Mouse (Mus musculus) C2C12 (cell line): ENCODE measurements around the gene Ufsp1. TPM values are rescaled to one million over a fixed set of nuclear protein-coding genes. Genes with fewer than 3 reads are reported as not detected.
A peak's percentile ranks its signal among the peaks of the same experiment; 100 is the strongest.

Source experiments
- H3K27me3 ChIP-seq: one replicate; pipeline ENCODE4 v1.6.1; 2011; ENCODE audit not compliant: control insufficient read depth, insufficient read depth, insufficient read length
- H3K36me3 ChIP-seq: one replicate; pipeline ENCODE4 v1.6.1; 2011; ENCODE audit not compliant: control insufficient read depth, insufficient read depth
- H3K4me3 ChIP-seq: one replicate; pipeline ENCODE4 v1.5.1; 2011; ENCODE audit warnings: mild to moderate bottlenecking, control low read depth; ENCODE audit not compliant: poor library complexity, insufficient read depth, severe bottlenecking
- H3K79me2 ChIP-seq: one replicate; pipeline ENCODE4 v1.6.1; 2011; ENCODE audit not compliant: control insufficient read depth, insufficient read depth
- H3K79me3 ChIP-seq: one replicate; pipeline ENCODE4 v1.6.1; 2011; ENCODE audit warnings: low read depth, control low read depth
- H3ac ChIP-seq: one replicate; pipeline ENCODE3; 2011; ENCODE audit warnings: low read depth; ENCODE audit not compliant: control insufficient read depth, insufficient read length
- CEBPB ChIP-seq: IDR thresholded peaks from one replicate; pipeline ENCODE4 v1.6.1; 2011; ENCODE audit warnings: low read depth, mild to moderate bottlenecking, control low read depth, moderate library complexity
- CTCF ChIP-seq: IDR thresholded peaks from one replicate; pipeline ENCODE4 v1.5.1; 2011; ENCODE audit not compliant: control insufficient read depth, insufficient read depth, insufficient read length
- FOSL1 ChIP-seq: IDR thresholded peaks from one replicate; pipeline ENCODE4 v1.8.0; 2011; ENCODE audit warnings: mild to moderate bottlenecking, low read length; ENCODE audit not compliant: poor library complexity, insufficient read depth, severe bottlenecking
- MAX ChIP-seq: IDR thresholded peaks from one replicate; pipeline ENCODE4 v1.6.1; 2011; ENCODE audit warnings: mild to moderate bottlenecking, control low read depth
- MYOD1 ChIP-seq: IDR thresholded peaks from one replicate; pipeline ENCODE4 v1.6.1; 2011; ENCODE audit warnings: low read depth; ENCODE audit not compliant: control insufficient read depth, insufficient read length
- MYOG ChIP-seq: IDR thresholded peaks from one replicate; pipeline ENCODE4 v1.6.1; 2011; ENCODE audit not compliant: control insufficient read depth, insufficient read length; ENCODE audit errors: extremely low read depth
- USF1 ChIP-seq: IDR thresholded peaks from one replicate; pipeline ENCODE4 v1.6.1; 2011; ENCODE audit warnings: low read depth, mild to moderate bottlenecking, control low read depth, moderate library complexity
- polyA plus RNA-seq: library from polyadenylated mRNA; unstranded; fragments of >200 nt; fragmentation: generic; extraction: Trizol; gene quantifications from one replicate; pipeline ENCODE4 v1.2.1, GENCODE M21; 2012; ENCODE audit warnings: missing spikeins

Ufsp1 gene
- polyA plus RNA-seq, 1 experiment: 10.6 TPM

DNA sequence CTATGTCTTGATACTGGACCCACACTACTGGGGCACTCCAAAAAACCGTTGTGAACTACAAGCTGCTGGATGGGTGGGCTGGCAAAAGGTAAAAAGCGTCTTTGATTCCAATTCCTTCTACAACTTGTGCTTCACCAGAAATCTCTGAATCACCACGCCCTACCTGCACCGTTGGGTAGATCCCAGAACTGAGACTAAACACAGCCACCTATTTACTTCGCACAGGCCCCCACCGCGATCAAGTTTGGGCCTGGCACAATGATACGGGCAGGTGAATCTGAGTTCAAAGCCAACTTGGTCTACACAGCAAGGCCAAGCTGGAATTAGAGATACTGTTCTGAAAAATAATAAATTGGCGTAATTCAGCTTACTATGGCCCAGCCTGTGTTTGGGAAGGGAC lies 867 bp downstream of the Ufsp1 start:
- TF ChIP-seq FOSL1: no peak
- TF ChIP-seq MYOD1: no peak
- no peak for TF ChIP-seq MAX
- no peak for TF ChIP-seq USF1
- TF ChIP-seq MYOG: no peak
- TF ChIP-seq CEBPB: no peak
- TF ChIP-seq CTCF: no peak
- Histone ChIP-seq H3K79me3 (peaks cover 1% of the 10 kb centered on the region), H3K36me3 (peaks cover 53% of the 10 kb centered on the region), H3K27me3 (no peaks in the 10 kb centered on the region), H3ac (peak overlapping the region; percentile 66), H3K4me3 (peak overlapping the region; percentile 41), H3K79me2 (no peaks in the 10 kb centered on the region)

DNA sequence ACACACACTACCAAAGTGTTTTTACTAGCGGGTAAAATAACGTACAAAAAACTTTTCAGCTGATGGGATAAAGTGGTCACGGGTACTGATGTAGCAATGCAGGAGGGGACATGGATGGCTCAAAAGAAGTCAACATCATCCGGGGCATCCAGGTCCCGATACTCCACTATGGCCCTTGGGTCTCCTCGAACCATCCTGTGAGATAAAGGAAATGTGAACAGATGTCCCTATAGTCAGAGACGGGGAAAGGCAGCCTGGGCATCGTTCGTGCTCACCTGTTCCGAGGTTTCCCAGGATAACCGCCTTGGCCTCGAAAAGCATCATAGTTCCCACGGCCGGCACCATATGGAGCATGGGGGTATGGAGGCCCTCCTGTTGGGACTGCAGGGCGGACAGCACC lies 1.3 kb downstream of the Ufsp1 start:
- TF ChIP-seq MYOD1 (no peak), CEBPB (no peak), MYOG (no peak), FOSL1 (no peak), MAX (no peak), USF1 (no peak), CTCF (no peak)
- Histone ChIP-seq H3ac (no peak overlapping the region), H3K27me3 (no peaks in the 10 kb centered on the region), H3K4me3 (no peak overlapping the region), H3K79me2 (no peaks in the 10 kb centered on the region), H3K79me3 (peaks cover 4% of the 10 kb centered on the region), H3K36me3 (peaks cover 57% of the 10 kb centered on the region)

DNA sequence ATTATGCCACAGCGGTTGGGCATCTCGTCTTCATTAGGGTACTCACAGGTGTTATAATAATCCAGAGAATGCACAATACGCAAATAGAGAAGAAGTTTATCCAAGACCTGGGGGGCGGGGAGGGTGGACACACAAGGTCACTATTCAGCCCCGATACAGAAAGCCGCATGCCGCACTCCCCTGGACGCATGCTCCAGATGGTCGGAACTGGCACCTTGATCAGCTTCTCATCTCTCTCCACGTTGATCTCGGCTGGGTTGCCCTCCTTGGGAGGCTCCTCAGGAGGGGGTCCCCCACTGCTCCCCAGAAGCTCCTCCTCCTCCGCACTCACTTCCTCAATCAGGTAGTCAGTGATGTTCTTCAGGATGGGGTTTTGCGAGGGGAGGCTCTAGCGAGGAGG lies 2.7 kb downstream of the Ufsp1 start:
- no peaks in the 10 kb centered on the region for H3K79me2 ChIP-seq
- H3K36me3 ChIP-seq: peaks cover 70% of the 10 kb centered on the region
- H3K27me3 ChIP-seq: no peaks in the 10 kb centered on the region
- TF ChIP-seq FOSL1: no peak
- peaks cover 4% of the 10 kb centered on the region for H3K79me3 ChIP-seq
- H3K4me3 ChIP-seq: no peak overlapping the region
- no peak overlapping the region for H3ac ChIP-seq

DNA sequence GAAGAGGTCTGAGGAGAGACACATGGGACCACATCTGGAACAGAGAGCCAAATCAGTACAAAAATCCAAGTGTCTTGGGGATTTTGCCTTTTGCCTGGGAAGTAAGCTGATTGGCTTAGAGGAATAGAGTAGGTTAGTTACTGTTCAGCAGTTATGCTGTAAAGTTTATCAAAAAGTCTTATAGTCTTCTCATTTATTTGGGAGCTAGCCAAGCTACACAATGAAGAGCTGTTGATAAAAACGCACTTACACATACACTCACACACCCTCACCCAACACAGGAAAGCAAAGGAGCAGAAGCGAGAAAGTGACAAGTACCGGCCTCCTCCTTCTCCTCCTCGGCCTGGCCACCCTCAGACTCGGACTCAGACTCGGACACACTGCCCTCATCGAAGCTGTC lies 4.8 kb downstream of the Ufsp1 start:
- no peak overlapping the region for H3ac ChIP-seq
- H3K79me2 ChIP-seq: peaks cover 21% of the 10 kb centered on the region
- H3K79me3 ChIP-seq: peaks cover 18% of the 10 kb centered on the region
- H3K4me3 ChIP-seq: no peak overlapping the region
- H3K27me3 ChIP-seq: no peaks in the 10 kb centered on the region
- TF ChIP-seq CEBPB: no peak
- no peak for TF ChIP-seq MYOG
- TF ChIP-seq MAX: no peak
- no peak for TF ChIP-seq MYOD1
- H3K36me3 ChIP-seq: peaks cover 86% of the 10 kb centered on the region

DNA sequence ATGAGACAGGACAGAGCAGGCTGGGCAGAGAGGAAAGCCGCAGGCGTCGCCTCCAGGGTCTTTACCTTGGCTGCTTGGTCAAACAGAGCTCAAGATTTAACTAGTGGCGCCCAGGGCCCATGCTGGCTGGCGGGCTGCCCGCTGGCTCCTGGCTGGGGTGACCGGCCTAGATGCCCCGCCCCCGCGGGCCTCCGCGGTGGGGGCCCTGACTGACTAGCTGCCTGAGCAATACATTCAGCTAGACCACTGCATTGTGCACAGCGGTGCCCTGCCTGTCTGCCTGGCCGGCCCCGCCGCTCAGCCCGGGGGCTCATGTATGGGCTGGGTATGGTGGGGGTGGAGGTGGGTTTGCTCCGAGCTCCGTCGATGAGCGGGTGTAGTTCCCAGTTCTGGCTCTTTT lies 6.8 kb downstream of the Ufsp1 start:
- no peak overlapping the region for H3ac ChIP-seq
- peaks cover 90% of the 10 kb centered on the region for H3K36me3 ChIP-seq
- TF ChIP-seq USF1 (no peak), FOSL1 (no peak), MYOD1 (no peak), CTCF (no peak), MAX (no peak), MYOG (no peak), CEBPB (no peak)
- peaks cover 41% of the 10 kb centered on the region for H3K79me2 ChIP-seq
- no peaks in the 10 kb centered on the region for H3K27me3 ChIP-seq
- no peak overlapping the region for H3K4me3 ChIP-seq
- H3K79me3 ChIP-seq: peaks cover 38% of the 10 kb centered on the region

DNA sequence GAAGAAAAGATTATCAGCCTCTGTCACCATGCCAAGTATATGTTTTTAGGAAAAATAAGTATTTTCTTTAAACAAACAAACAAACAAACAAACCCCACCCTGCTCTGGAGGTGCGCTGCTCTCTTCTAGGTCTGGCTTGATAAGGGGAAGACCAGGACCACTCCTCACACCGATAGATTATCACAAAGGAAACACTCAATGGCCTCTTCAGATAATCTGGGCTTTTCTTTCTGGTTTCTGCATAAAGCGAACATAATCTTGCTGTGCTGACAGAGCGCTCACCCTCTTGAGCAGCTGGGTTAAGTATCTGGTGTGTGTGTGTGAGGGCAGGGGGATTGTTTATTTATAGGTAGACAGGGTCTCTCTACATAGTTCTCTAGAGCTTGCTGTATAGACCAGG lies 9.2 kb downstream of the Ufsp1 start:
- Histone ChIP-seq H3K27me3 (no peaks in the 10 kb centered on the region), H3K36me3 (peaks cover 71% of the 10 kb centered on the region), H3K79me3 (peaks cover 48% of the 10 kb centered on the region), H3ac (no peak overlapping the region), H3K79me2 (peaks cover 60% of the 10 kb centered on the region), H3K4me3 (no peak overlapping the region)
- TF ChIP-seq MYOG (no peak), USF1 (no peak), CTCF (no peak), MAX (no peak), MYOD1 (no peak)
